ENCODE assay signal across 8 mouse cellular contexts in the genomic region with DNA sequence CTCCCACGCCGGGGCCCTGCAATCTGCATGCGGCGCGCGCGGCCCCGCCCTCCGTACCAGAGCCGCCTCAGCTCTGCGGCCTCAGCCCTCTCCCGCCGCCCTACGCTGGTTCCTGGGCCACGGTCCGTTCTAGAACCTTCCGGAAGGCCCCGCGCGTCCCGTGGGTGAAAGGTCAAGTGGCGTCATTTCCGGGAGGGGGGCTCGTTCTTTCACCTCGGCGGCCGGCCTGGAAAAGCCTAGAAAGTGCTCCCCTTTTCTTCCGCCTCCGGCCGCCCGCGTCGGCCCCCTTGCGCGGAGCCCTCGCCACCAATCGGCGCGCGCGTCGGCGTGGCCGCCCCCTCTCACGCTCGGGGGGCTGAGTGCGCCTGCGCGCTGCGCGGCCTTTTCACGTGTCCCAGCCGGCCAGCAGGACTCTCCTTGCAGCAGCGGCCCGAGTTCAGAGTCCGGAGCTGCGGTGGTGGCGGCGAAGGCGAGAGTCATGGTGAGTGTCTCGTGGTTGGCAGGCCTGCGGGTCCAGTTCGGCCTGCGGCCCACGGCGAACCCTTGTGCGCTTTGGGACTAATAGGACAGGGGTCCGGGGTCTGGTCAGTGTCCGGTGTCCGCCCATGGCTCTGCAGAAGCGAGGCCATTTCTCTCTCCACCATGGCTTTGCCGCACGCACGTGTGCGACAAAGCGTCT. TPM values are rescaled to one million over a fixed set of nuclear protein-coding genes. Genes with fewer than 3 reads are reported as not detected.
DNase-seq lines count a peak whose midpoint lies in the region; ATAC-seq and TF ChIP-seq lines count a peak whose summit lies in the region.

A gene (plus strand): TSS at position 201 of the 679 bp plus-strand sequence.
A gene (minus strand): TSS at position 312 of the 679 bp plus-strand sequence.

- under 1% methylated on average over 72 of the region's 76 CpGs for WGBS in heart, embryonic 12.5 days
- under 1% methylated on average over 73 of the region's 76 CpGs for WGBS in kidney, postnatal 0 days
- WGBS in liver, embryonic 11.5 days, result under 1% methylated on average over 75 of the region's 76 CpGs
- WGBS in stomach, embryonic 14.5 days, result under 1% methylated on average over 68 of the region's 76 CpGs

- peak within 1 kb of the TSS; percentile 84 for H3K4me2 ChIP-seq in heart, embryonic 12.5 days
- peak within 1 kb of the TSS; percentile 82 for H3K4me2 ChIP-seq in kidney, postnatal 0 days (ENCODE audit: low read length)
- H3K4me2 ChIP-seq in liver, embryonic 11.5 days, result peak within 1 kb of the TSS; percentile 76
- H3K4me2 ChIP-seq in stomach, embryonic 14.5 days (replicated peaks; ENCODE audit: low read depth, low read length), result peak within 1 kb of the TSS; percentile 94

- peaks cover 74% of the 10 kb centered on the region for H3K4me1 ChIP-seq in erythroblast, embryonic 14.5 days (ENCODE audit: control insufficient read depth)
- H3K4me1 ChIP-seq in heart, embryonic 12.5 days (replicated peaks), result peaks cover 26% of the 10 kb centered on the region
- 0 out of 2 replicates have a peak, but pooled peaks cover 4% of the 10 kb centered on the region for H3K4me1 ChIP-seq in kidney, postnatal 0 days (replicated peaks; ENCODE audit: insufficient read depth, low read length)
- H3K4me1 ChIP-seq in liver, embryonic 11.5 days (replicated peaks; ENCODE audit: control insufficient read depth, insufficient read depth, low read length), result peaks cover 19% of the 10 kb centered on the region
- peaks cover 13% of the 10 kb centered on the region for H3K4me1 ChIP-seq in stomach, embryonic 14.5 days (ENCODE audit: control insufficient read depth, insufficient read depth, low read length)

- peak; percentile 32; the same call in 1 of the 2 replicates for TF ChIP-seq POLR2A in brain, embryonic 14.5 days (IDR thresholded peaks at IDR 0.05; ENCODE audit: borderline replicate concordance, extremely low read depth, insufficient read depth, insufficient read length, poor library complexity, severe bottlenecking)

- H3K9ac ChIP-seq in heart, embryonic 12.5 days, result peak within 1 kb of the TSS; percentile 83
- peak within 1 kb of the TSS; percentile 87 for H3K9ac ChIP-seq in kidney, postnatal 0 days (ENCODE audit: low read depth, low read length)
- peak within 1 kb of the TSS; percentile 99 for H3K9ac ChIP-seq in liver, embryonic 11.5 days (ENCODE audit: low read depth, low read length)
- peak within 1 kb of the TSS; percentile 96 for H3K9ac ChIP-seq in stomach, embryonic 14.5 days (replicated peaks; ENCODE audit: low read depth, low read length)

- peaks cover 79% of the 10 kb centered on the region for H3K36me3 ChIP-seq in C2C12 (ENCODE audit: control insufficient read depth, insufficient read depth)
- peaks cover 41% of the 10 kb centered on the region for H3K36me3 ChIP-seq in erythroblast, embryonic 14.5 days (ENCODE audit: control insufficient read depth)
- H3K36me3 ChIP-seq in heart, embryonic 12.5 days, result peaks cover 44% of the 10 kb centered on the region
- H3K36me3 ChIP-seq in kidney, postnatal 0 days (ENCODE audit: insufficient read depth, low read length), result peaks cover 13% of the 10 kb centered on the region
- H3K36me3 ChIP-seq in liver, embryonic 11.5 days (ENCODE audit: control insufficient read depth, insufficient read depth, low read length), result peaks cover 25% of the 10 kb centered on the region
- H3K36me3 ChIP-seq in stomach, embryonic 14.5 days (ENCODE audit: control insufficient read depth, insufficient read depth, low read length), result peaks cover 28% of the 10 kb centered on the region

- peak; percentile 99 for DNase-seq in brain, embryonic 14.5 days (ENCODE audit: low read depth)
- DNase-seq in kidney, postnatal 0 days (ENCODE audit: low spot score), result peak; percentile 98
- peak; percentile 100 for DNase-seq in liver, embryonic 11.5 days (ENCODE audit: low spot score)
- peak; percentile 97 for DNase-seq in naive thymus-derived CD4-positive, alpha-beta T cell, adult 2 months (ENCODE audit: low read depth)

- H3K27ac ChIP-seq in heart, embryonic 12.5 days (ENCODE audit: poor library complexity, severe bottlenecking), result peak within 1 kb of the TSS; percentile 93
- H3K27ac ChIP-seq in kidney, postnatal 0 days, result peak within 1 kb of the TSS; percentile 99
- H3K27ac ChIP-seq in liver, embryonic 11.5 days (ENCODE audit: low read depth, low read length), result peak within 1 kb of the TSS; percentile 98
- peak within 1 kb of the TSS; percentile 95 for H3K27ac ChIP-seq in stomach, embryonic 14.5 days (ENCODE audit: low read length)

- H3K9me3 ChIP-seq in erythroblast, embryonic 14.5 days (ENCODE audit: control insufficient read depth, low read length), result no peaks in the 10 kb centered on the region
- H3K9me3 ChIP-seq in heart, embryonic 12.5 days (replicated peaks), result 0 out of 2 replicates have a peak, but pooled peaks cover 3% of the 10 kb centered on the region
- H3K9me3 ChIP-seq in kidney, postnatal 0 days (replicated peaks; ENCODE audit: low read length), result no peaks in the 10 kb centered on the region
- no peaks in the 10 kb centered on the region for H3K9me3 ChIP-seq in liver, embryonic 11.5 days (ENCODE audit: control insufficient read depth, low read length)
- no peaks in the 10 kb centered on the region for H3K9me3 ChIP-seq in stomach, embryonic 14.5 days (ENCODE audit: control insufficient read depth, low read depth, low read length)

- H3ac ChIP-seq in C2C12 (ENCODE audit: control insufficient read depth, insufficient read length, low read depth), result peak within 1 kb of the TSS; percentile 85

- peaks cover 69% of the 10 kb centered on the region for H3K79me3 ChIP-seq in C2C12 (ENCODE audit: low read depth)

- H3K79me2 ChIP-seq in C2C12 (ENCODE audit: control insufficient read depth, insufficient read depth), result peaks cover 83% of the 10 kb centered on the region

- ATAC-seq in heart, embryonic 12.5 days (ENCODE audit: insufficient number of reproducible peaks, low FRiP score), result peak; percentile 95
- peak; percentile 95 for ATAC-seq in kidney, postnatal 0 days (replicated peaks; ENCODE audit: low FRiP score, low read depth)
- peak; percentile 89 for ATAC-seq in liver, embryonic 11.5 days (replicated peaks; ENCODE audit: low FRiP score)
- ATAC-seq in stomach, embryonic 14.5 days (ENCODE audit: insufficient number of reproducible peaks, insufficient read depth, low FRiP score, low read depth), result peak; percentile 94

- TF ChIP-seq CTCF in C2C12 (IDR thresholded peaks at IDR 0.05; ENCODE audit: control insufficient read depth, insufficient read depth, insufficient read length), result no peak
- no peak for TF ChIP-seq CTCF in brain, embryonic 14.5 days (IDR thresholded peaks at IDR 0.05; ENCODE audit: borderline replicate concordance, extremely low read depth, insufficient read depth, insufficient read length)
- TF ChIP-seq CTCF in kidney, postnatal 0 days (IDR thresholded peaks at IDR 0.05; ENCODE audit: low read depth), result no peak

- H3K27me3 ChIP-seq in C2C12 (ENCODE audit: control insufficient read depth, insufficient read depth, insufficient read length), result no peaks in the 10 kb centered on the region
- H3K27me3 ChIP-seq in erythroblast, embryonic 14.5 days (ENCODE audit: control insufficient read depth), result no peaks in the 10 kb centered on the region
- H3K27me3 ChIP-seq in heart, embryonic 12.5 days (replicated peaks), result no peaks in the 10 kb centered on the region
- no peaks in the 10 kb centered on the region for H3K27me3 ChIP-seq in kidney, postnatal 0 days (ENCODE audit: insufficient read depth, low read length)
- no peaks in the 10 kb centered on the region for H3K27me3 ChIP-seq in liver, embryonic 11.5 days (replicated peaks; ENCODE audit: control insufficient read depth, insufficient read depth, low read length)
- no peaks in the 10 kb centered on the region for H3K27me3 ChIP-seq in stomach, embryonic 14.5 days (ENCODE audit: control insufficient read depth, insufficient read depth, low read length)

- H3K4me3 ChIP-seq in C2C12 (ENCODE audit: insufficient read depth, poor library complexity, severe bottlenecking), result peak within 1 kb of the TSS; percentile 94
- peak within 1 kb of the TSS; percentile 95 for H3K4me3 ChIP-seq in erythroblast, embryonic 14.5 days (replicated peaks)
- H3K4me3 ChIP-seq in heart, embryonic 12.5 days, result peak within 1 kb of the TSS; percentile 64
- H3K4me3 ChIP-seq in kidney, postnatal 0 days (replicated peaks; ENCODE audit: low read depth, low read length), result peak within 1 kb of the TSS; percentile 92
- peak within 1 kb of the TSS; percentile 98 for H3K4me3 ChIP-seq in liver, embryonic 11.5 days (ENCODE audit: low read depth, low read length)
- peak within 1 kb of the TSS; percentile 99 for H3K4me3 ChIP-seq in stomach, embryonic 14.5 days (ENCODE audit: low read depth, low read length)

TF ChIP-seq in C2C12, 6 proteins besides CTCF, POLR2A, EP300 and RAD21:
- TF ChIP-seq CEBPB (IDR thresholded peaks at IDR 0.05; ENCODE audit: low read depth), result no peak
- TF ChIP-seq MAX (IDR thresholded peaks at IDR 0.05), result peak; percentile 48
- TF ChIP-seq USF1 (IDR thresholded peaks at IDR 0.05; ENCODE audit: low read depth), result no peak
- TF ChIP-seq MYOD1 (IDR thresholded peaks at IDR 0.05; ENCODE audit: control insufficient read depth, insufficient read length, low read depth), result no peak
- no peak for TF ChIP-seq MYOG (IDR thresholded peaks at IDR 0.05; ENCODE audit: control insufficient read depth, extremely low read depth, insufficient read length)
- no peak for TF ChIP-seq FOSL1 (IDR thresholded peaks at IDR 0.05; ENCODE audit: insufficient read depth, low read length, poor library complexity, severe bottlenecking)

RNA-seq across cellular contexts. Expression of the first gene that starts in this region (rescaled TPM):
- polyA plus RNA-seq in C2C12 (2012; fragmentation: generic; extraction: Trizol), result 914 TPM
- 160 and 176 TPM in 2 replicates for polyA plus RNA-seq in brain, embryonic 14.5 days (2012; rRNA removed)
- polyA plus RNA-seq in erythroblast, embryonic 14.5 days (2012), result 8.0 and 8.4 TPM in 2 replicates
- polyA plus RNA-seq in heart, embryonic 12.5 days (2016; fragmentation: Nextera tagmentation; extraction: Ambion mirVana), result 427 and 428 TPM in 2 replicates
- 528 and 576 TPM in 2 replicates for polyA plus RNA-seq in kidney, postnatal 0 days (2015; fragmentation: Nextera tagmentation; extraction: Ambion mirVana)
- 894 and 968 TPM in 2 replicates for polyA plus RNA-seq in liver, embryonic 11.5 days (2014; fragmentation: Nextera tagmentation; extraction: Ambion mirVana)
- 407 and 441 TPM in 2 replicates for polyA plus RNA-seq in stomach, embryonic 14.5 days (2014; fragmentation: Nextera tagmentation; extraction: Ambion mirVana)

RNA-seq across cellular contexts. Expression of the second gene that starts in this region (rescaled TPM):
- 297 TPM for polyA plus RNA-seq in C2C12 (2012; fragmentation: generic; extraction: Trizol)
- polyA plus RNA-seq in brain, embryonic 14.5 days (2012; rRNA removed), result 108 and 128 TPM in 2 replicates
- 1.9 and 2.1 TPM in 2 replicates for polyA plus RNA-seq in erythroblast, embryonic 14.5 days (2012)
- 562 and 569 TPM in 2 replicates for polyA plus RNA-seq in heart, embryonic 12.5 days (2016; fragmentation: Nextera tagmentation; extraction: Ambion mirVana)
- polyA plus RNA-seq in kidney, postnatal 0 days (2015; fragmentation: Nextera tagmentation; extraction: Ambion mirVana), result 315 and 358 TPM in 2 replicates
- 809 and 855 TPM in 2 replicates for polyA plus RNA-seq in liver, embryonic 11.5 days (2014; fragmentation: Nextera tagmentation; extraction: Ambion mirVana)
- 298 and 302 TPM in 2 replicates for polyA plus RNA-seq in stomach, embryonic 14.5 days (2014; fragmentation: Nextera tagmentation; extraction: Ambion mirVana)

Comparison
In these comparisons a context has a peak if more than half of its experiments do, and no peak if none do; other contexts are left out.
1. Peak in every context shown above with its lines: DNase-seq, ATAC-seq, H3K4me3 ChIP-seq and H3K27ac ChIP-seq.
2. RNA of the first gene that starts in this region (polyA plus RNA-seq): 894 to 968 TPM in liver, embryonic 11.5 days, 914 TPM in C2C12 (single experiment), 528 to 576 TPM in kidney, postnatal 0 days, 427 to 428 TPM in heart, embryonic 12.5 days, 407 to 441 TPM in stomach, embryonic 14.5 days and 160 to 176 TPM in brain, embryonic 14.5 days; 8.0 to 8.4 TPM in erythroblast, embryonic 14.5 days; every median in the first group is over 10 times any median in the second.
3. RNA of the second gene that starts in this region (polyA plus RNA-seq): 809 to 855 TPM in liver, embryonic 11.5 days, 562 to 569 TPM in heart, embryonic 12.5 days, 315 to 358 TPM in kidney, postnatal 0 days, 298 to 302 TPM in stomach, embryonic 14.5 days, 297 TPM in C2C12 (single experiment) and 108 to 128 TPM in brain, embryonic 14.5 days; 1.9 to 2.1 TPM in erythroblast, embryonic 14.5 days; every median in the first group is over 10 times any median in the second.